Mouse (Mus musculus) effector memory CD4-positive, alpha-beta T cell, adult 5 months (primary cell): Measurements from ENCODE around the gene Rbm11. TPM values are rescaled to one million over a fixed set of nuclear protein-coding genes. Genes with fewer than 3 reads are reported as not detected.

ENCODE experiments used
- polyA plus RNA-seq: library from polyadenylated mRNA; unstranded; fragments of 100-300 nt; shearing (Covaris generic); gene quantifications from one replicate; pipeline ENCODE4 v1.2.1, GENCODE M21; 2017

Rbm11 gene
- polyA plus RNA-seq = 0.32 TPM

GRCm38 (mm10) chr16:75592671-75593500 is at the start of gene Rbm11:
Gene Rbm11 (plus strand): TSS chr16:75592844.

GRCm38 (mm10) chr16:75585961-75586360 is 6.7 kb upstream of the Rbm11 start, which contains the start of gene Lipi:
Gene Lipi (minus strand): TSS chr16:75586061.

Other genes with a start within 250 kb of the Rbm11 start
- gene Lipi, start 6.8 kb upstream of the Rbm11 start, polyA plus RNA-seq = not detected
- 15.2 TPM for gene Hspa13, start 174.3 kb downstream of the Rbm11 start, polyA plus RNA-seq